Mouse (Mus musculus) bone marrow macrophage, adult 2 months (primary cell): ENCODE measurements around the gene Hdc. TPM values are rescaled to one million over a fixed set of nuclear protein-coding genes. Genes with fewer than 3 reads are reported as not detected.

Experiments used
- H3K27ac ChIP-seq: 2 replicates; pipeline ENCODE4 v1.5.1; 2012; ENCODE audit warnings: low read depth, low read length; ENCODE audit not compliant: insufficient read depth
- H3K4me1 ChIP-seq: 2 replicates; pipeline ENCODE4 v1.6.1; 2012; ENCODE audit warnings: low read length; ENCODE audit not compliant: control insufficient read depth, insufficient read depth
- H3K4me3 ChIP-seq: 2 replicates; pipeline ENCODE4 v1.5.1; 2012; ENCODE audit warnings: mild to moderate bottlenecking, low read length, moderate library complexity; ENCODE audit not compliant: insufficient read depth
- CTCF ChIP-seq: IDR thresholded peaks from 2 replicates; pipeline ENCODE4 v1.5.1; 2012; ENCODE audit warnings: low read depth, mild to moderate bottlenecking, low read length, moderate library complexity
- POLR2A ChIP-seq: IDR thresholded peaks from 2 replicates; pipeline ENCODE4 v1.6.1; 2012; ENCODE audit warnings: mild to moderate bottlenecking, low read depth, low read length, borderline replicate concordance
- polyA plus RNA-seq: library from polyadenylated mRNA; stranded (reverse); fragments of >200 nt; gene quantifications from 2 replicates; pipeline ENCODE4 v1.2.4, GENCODE M21; 2012; ENCODE audit not compliant: missing spikeins, insufficient read depth, insufficient read length

Hdc gene
- polyA plus RNA-seq, 1 experiment, result 1.6 TPM

- peaks cover 8% of the 10 kb centered on the region for H3K4me1 ChIP-seq
- no peak overlapping the region for H3K27ac ChIP-seq
- TF ChIP-seq CTCF, result no peak
- no peak for TF ChIP-seq POLR2A
- H3K4me3 ChIP-seq, result no peak overlapping the region
These were observed 34.3 kb downstream of the Hdc start for GRCm38 (mm10) chr2:126584621-126585369.

GRCm38 (mm10) chr2:126583960-126584359 lies 35.1 kb downstream of the Hdc start:
- Histone ChIP-seq H3K4me3 (no peak overlapping the region), H3K4me1 (peaks cover 8% of the 10 kb centered on the region), H3K27ac (no peak overlapping the region)
- TF ChIP-seq POLR2A, result no peak
- no peak for TF ChIP-seq CTCF

- TF ChIP-seq CTCF, result no peak
- TF ChIP-seq POLR2A, result no peak
- Histone ChIP-seq H3K4me1 (no peaks in the 10 kb centered on the region), H3K27ac (no peak overlapping the region)
These were observed 39.8 kb downstream of the Hdc start for GRCm38 (mm10) chr2:126579282-126579681.

GRCm38 (mm10) chr2:126577362-126577761 lies 41.7 kb downstream of the Hdc start:
- Histone ChIP-seq H3K4me3 (no peak overlapping the region), H3K4me1 (no peaks in the 10 kb centered on the region), H3K27ac (no peak overlapping the region)
- TF ChIP-seq POLR2A, result no peak
- no peak for TF ChIP-seq CTCF

More at GRCm38 (mm10) chr2:126579282-126579681, 39.8 kb downstream of the Hdc start:
- H3K4me3 ChIP-seq, result no peak overlapping the region

GRCm38 (mm10) chr2:126575391-126576176 lies 43.5 kb downstream of the Hdc start:
- TF ChIP-seq CTCF, result no peak
- no peak for TF ChIP-seq POLR2A
- Histone ChIP-seq H3K27ac (no peak overlapping the region), H3K4me3 (no peak overlapping the region)

GRCm38 (mm10) chr2:126572747-126573146 lies 46.4 kb downstream of the Hdc start:
- no peak for TF ChIP-seq POLR2A
- no peak for TF ChIP-seq CTCF
- Histone ChIP-seq H3K4me3 (no peak overlapping the region), H3K4me1 (no peaks in the 10 kb centered on the region), H3K27ac (no peak overlapping the region)

More at GRCm38 (mm10) chr2:126575391-126576176, 43.5 kb downstream of the Hdc start:
- no peaks in the 10 kb centered on the region for H3K4me1 ChIP-seq

GRCm38 (mm10) chr2:126572163-126572562 lies 46.9 kb downstream of the Hdc start:
- TF ChIP-seq POLR2A (no peak), CTCF (no peak)
- H3K4me1 ChIP-seq, result no peaks in the 10 kb centered on the region
- no peak overlapping the region for H3K4me3 ChIP-seq
- H3K27ac ChIP-seq, result no peak overlapping the region

- H3K27ac ChIP-seq, result no peak overlapping the region
- H3K4me1 ChIP-seq, result no peaks in the 10 kb centered on the region
- no peak for TF ChIP-seq POLR2A
- no peak for TF ChIP-seq CTCF
- no peak overlapping the region for H3K4me3 ChIP-seq
These were observed 55.5 kb downstream of the Hdc start for GRCm38 (mm10) chr2:126563411-126564105.

- no peak overlapping the region for H3K4me3 ChIP-seq
- TF ChIP-seq CTCF, result no peak
- TF ChIP-seq POLR2A, result no peak
- H3K4me1 ChIP-seq, result no peaks in the 10 kb centered on the region
- no peak overlapping the region for H3K27ac ChIP-seq
These were observed 59.0 kb downstream of the Hdc start for GRCm38 (mm10) chr2:126560094-126560493.

GRCm38 (mm10) chr2:126555533-126555932 lies 63.6 kb downstream of the Hdc start:
- Histone ChIP-seq H3K4me3 (no peak overlapping the region), H3K27ac (no peak overlapping the region), H3K4me1 (peaks cover 14% of the 10 kb centered on the region)
- TF ChIP-seq CTCF, result no peak
- no peak for TF ChIP-seq POLR2A
